Mouse (Mus musculus) midbrain, embryonic 10.5 days (tissue): ENCODE results near the gene Adgrv1. TPM values are rescaled to one million over a fixed set of nuclear protein-coding genes. Genes with fewer than 3 reads are reported as not detected.

Experiments
- DNase-seq: peaks from one replicate; pipeline ENCODE4 v3.0.0-alpha.2; 2017; ENCODE audit warnings: low spot score
- H3K27ac ChIP-seq: fragments of 300-500 bp; sonication (generic); replicated peaks from 2 replicates; pipeline ENCODE4 v1.5.1; 2016; ENCODE audit warnings: mild to moderate bottlenecking
- H3K27me3 ChIP-seq: fragments of 300-500 bp; sonication (generic); 2 replicates; pipeline ENCODE4 v1.6.1; 2016; ENCODE audit warnings: low read depth, mild to moderate bottlenecking; ENCODE audit not compliant: poor library complexity, severe bottlenecking
- H3K36me3 ChIP-seq: fragments of 300-500 bp; sonication (generic); 2 replicates; pipeline ENCODE4 v1.6.1; 2016; ENCODE audit warnings: mild to moderate bottlenecking, moderate library complexity
- H3K4me1 ChIP-seq: fragments of 300-500 bp; sonication (generic); 2 replicates; pipeline ENCODE4 v1.6.1; 2016
- H3K4me3 ChIP-seq: fragments of 300-500 bp; sonication (generic); 2 replicates; pipeline ENCODE4 v1.5.1; 2016; ENCODE audit warnings: mild to moderate bottlenecking, moderate library complexity
- H3K9me3 ChIP-seq: fragments of 300-500 bp; sonication (generic); replicated peaks from 2 replicates; pipeline ENCODE4 v1.6.1; 2016; ENCODE audit warnings: mild to moderate bottlenecking
- WGBS: fragments of 180-500 bp; shearing (Covaris S2); methylation state at CpG from one replicate; pipeline ENCODE4 v1.1.7; 2016; 5-methylcytosine and 5-hydroxymethylcytosine counted together
- polyA plus RNA-seq: library from polyadenylated mRNA; unstranded; fragments of >200 nt; fragmentation: Nextera tagmentation; extraction: Ambion mirVana; gene quantifications from 2 replicates; pipeline ENCODE4 v1.2.1, GENCODE M21; 2016

The Adgrv1 gene
- polyA plus RNA-seq, 1 experiment from 2014 or later = 47.3 TPM

DNA sequence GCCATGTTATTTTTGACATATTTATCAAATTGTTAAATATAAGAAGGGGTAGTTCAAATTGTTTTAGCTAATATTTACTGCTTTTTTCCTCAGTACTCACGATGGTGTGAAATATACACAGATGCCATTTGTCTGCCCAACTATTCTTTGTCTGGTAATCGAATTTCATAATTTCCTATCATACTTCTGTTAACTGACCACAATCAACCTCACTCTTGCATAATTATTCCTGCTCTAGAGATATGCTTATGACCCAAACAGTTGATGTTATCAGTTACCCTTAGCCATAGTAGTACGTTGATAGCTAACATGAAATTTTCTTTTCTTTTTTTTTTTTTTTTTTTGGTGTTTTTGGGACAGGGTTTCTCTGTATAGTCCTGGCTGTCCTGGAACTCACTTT lies 393.5 kb downstream of the Adgrv1 start:
- WGBS = 96% methylated on average over 3 of the region's 3 CpGs
- no peak for DNase-seq

DNA sequence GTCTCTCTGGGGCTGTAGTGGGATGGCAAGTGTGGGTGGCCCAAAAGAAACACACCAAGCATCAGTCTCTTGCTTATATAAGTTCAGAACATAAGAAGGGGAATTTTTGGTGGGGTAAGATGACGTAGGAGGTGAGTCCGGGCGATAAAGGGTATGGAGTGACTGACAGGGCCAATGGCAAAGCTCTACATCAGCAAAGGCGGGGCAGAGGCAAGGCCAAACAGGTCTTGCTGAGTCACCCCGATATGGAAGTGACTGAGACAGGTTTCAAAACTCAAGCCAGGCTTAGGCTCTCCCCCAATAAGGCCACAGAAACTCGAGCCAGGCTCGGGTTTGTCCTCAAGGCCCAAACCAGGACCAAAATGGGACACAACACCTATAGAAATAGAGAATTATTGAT lies 394.1 kb downstream of the Adgrv1 start:
- H3K4me3 ChIP-seq = no peak overlapping the region
- H3K27me3 ChIP-seq = no peaks in the 10 kb centered on the region
- H3K9me3 ChIP-seq = no peaks in the 10 kb centered on the region
- 91% methylated on average over 7 of the region's 7 CpGs for WGBS
- H3K36me3 ChIP-seq = peaks cover 14% of the 10 kb centered on the region
- H3K4me1 ChIP-seq = no peaks in the 10 kb centered on the region
- H3K27ac ChIP-seq = no peak overlapping the region
- no peak for DNase-seq

More for the DNA sequence above, 393.5 kb downstream of the Adgrv1 start:
- H3K27me3 ChIP-seq = no peaks in the 10 kb centered on the region
- no peaks in the 10 kb centered on the region for H3K4me1 ChIP-seq
- H3K9me3 ChIP-seq = no peaks in the 10 kb centered on the region
- H3K27ac ChIP-seq = no peak overlapping the region
- H3K4me3 ChIP-seq = no peak overlapping the region
- peaks cover 14% of the 10 kb centered on the region for H3K36me3 ChIP-seq

DNA sequence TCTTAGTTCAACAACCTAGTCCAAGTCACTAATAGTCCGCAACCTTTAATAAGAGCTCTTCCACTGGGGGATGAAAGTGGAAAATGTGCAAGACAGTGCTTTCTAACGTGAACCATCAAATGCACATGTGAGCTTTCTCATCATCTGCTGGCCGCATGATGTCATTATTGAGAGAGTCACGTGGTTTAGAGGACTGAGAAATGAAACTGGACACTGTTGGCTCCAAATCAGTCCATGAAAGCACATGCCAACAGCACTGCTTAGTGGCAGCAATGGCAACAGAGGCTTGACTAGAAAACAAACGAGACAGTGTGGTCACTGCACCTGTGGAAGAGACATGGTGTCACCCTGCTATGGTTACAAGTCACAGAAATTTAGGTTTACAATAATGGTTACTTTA lies 395.0 kb downstream of the Adgrv1 start:
- Histone ChIP-seq H3K4me3 (no peak overlapping the region), H3K9me3 (no peaks in the 10 kb centered on the region), H3K36me3 (peaks cover 9% of the 10 kb centered on the region), H3K27ac (no peak overlapping the region), H3K27me3 (no peaks in the 10 kb centered on the region), H3K4me1 (no peaks in the 10 kb centered on the region)
- 88% methylated on average over 5 of the region's 5 CpGs for WGBS
- no peak for DNase-seq

DNA sequence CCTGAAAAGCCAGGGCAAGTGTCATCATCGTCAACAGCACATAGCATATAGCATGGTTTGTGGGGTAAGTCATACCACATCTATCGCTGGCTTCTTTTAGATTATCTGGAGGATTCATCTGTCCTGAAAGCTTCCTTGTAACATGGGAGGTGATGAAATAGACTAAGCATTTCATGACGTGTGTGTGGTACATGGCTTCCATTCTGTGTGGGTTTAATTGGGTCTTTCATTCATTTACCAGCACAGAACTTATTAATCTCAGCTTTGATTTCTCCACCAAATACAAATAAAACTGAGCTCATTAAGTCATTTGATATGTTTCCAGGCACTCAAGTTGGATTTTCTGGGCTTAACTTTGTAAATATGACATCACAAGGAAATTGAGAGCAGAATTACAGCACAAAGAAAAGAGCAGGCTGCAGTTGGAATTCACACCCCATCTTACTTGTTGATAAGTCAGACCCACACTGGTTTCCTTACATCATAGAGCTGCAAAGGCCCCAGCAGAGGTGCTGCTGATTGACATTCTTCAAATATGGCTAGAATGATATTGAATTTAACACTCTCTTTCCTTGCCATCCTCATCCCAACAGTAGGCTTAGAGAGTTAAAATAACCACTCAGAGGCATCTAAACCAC lies 396.1 kb downstream of the Adgrv1 start:
- no peak for DNase-seq
- WGBS = 88% methylated on average over 3 of the region's 3 CpGs
- Histone ChIP-seq H3K4me3 (no peak overlapping the region), H3K4me1 (no peaks in the 10 kb centered on the region), H3K36me3 (peaks cover 5% of the 10 kb centered on the region), H3K27me3 (no peaks in the 10 kb centered on the region), H3K9me3 (no peaks in the 10 kb centered on the region), H3K27ac (no peak overlapping the region)

DNA sequence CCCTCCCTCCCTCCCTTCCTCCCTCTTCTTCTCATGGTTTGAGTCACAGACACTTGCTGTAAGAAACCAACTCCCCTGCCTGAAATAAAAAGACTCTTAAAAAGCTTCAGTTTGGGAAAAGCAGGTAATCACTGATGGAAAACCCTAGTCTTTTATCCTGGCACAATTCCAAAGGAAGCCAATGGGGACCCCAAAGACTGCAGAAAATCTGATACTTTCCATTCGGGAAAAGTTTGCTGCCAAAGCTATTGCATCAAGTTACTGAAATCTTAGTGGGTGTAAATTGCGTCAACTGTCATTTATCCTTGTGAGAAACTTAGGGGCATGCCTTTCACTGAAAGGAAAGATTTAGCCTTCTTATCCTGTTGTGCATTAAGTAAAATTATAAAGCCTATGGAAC lies 398.9 kb downstream of the Adgrv1 start:
- no peaks in the 10 kb centered on the region for H3K27me3 ChIP-seq
- WGBS = 92% methylated on average over 2 of the region's 2 CpGs
- H3K27ac ChIP-seq = no peak overlapping the region
- no peak overlapping the region for H3K4me3 ChIP-seq
- H3K9me3 ChIP-seq = no peaks in the 10 kb centered on the region
- peaks cover 7% of the 10 kb centered on the region; the same call in 1 of the 2 replicates for H3K4me1 ChIP-seq
- no peak for DNase-seq
- 0 out of 2 replicates have a peak, but pooled peaks cover 5% of the 10 kb centered on the region for H3K36me3 ChIP-seq

DNA sequence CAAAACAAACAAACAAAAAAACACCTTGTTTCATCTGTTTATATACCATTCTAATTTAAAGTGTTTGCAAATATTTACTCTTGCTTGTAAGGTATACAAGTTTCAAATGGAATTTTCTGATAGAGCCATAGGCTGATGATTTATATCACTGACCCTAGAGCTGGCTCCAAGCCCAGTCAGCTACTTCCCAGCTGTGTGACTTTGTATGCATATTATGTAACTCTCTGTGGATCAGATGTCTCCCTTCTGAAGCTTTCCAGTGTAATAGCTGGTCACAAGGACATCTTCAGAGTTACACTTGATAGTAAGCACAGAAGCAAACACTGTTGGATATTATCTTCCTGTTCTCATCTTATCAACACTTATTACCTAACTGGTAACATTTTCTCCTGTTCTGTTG lies 400.1 kb downstream of the Adgrv1 start:
- Histone ChIP-seq H3K9me3 (no peaks in the 10 kb centered on the region), H3K27me3 (no peaks in the 10 kb centered on the region), H3K27ac (no peak overlapping the region), H3K36me3 (0 out of 2 replicates have a peak, but pooled peaks cover 5% of the 10 kb centered on the region), H3K4me1 (peaks cover 7% of the 10 kb centered on the region; the same call in 1 of the 2 replicates), H3K4me3 (no peak overlapping the region)
- DNase-seq = no peak

DNA sequence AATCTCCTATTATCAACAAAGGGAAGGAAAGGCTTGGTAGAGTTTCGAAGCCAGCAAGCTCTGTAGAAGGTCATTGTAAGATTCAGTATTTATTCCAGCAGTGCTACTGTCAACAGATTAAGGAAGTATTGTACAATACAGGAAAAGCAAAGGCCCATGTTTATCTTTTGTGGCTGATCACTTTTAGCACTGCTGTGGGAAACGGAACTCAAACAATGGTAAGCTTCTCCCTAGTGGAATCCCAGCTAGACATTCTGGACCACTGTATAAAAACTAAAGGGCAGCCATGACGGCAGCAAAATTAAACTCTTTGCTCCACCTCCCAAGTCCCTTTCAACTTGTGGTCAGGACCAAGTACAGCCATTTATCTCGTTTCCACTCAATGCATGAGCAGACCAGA lies 402.8 kb downstream of the Adgrv1 start:
- peaks cover 7% of the 10 kb centered on the region; the same call in 1 of the 2 replicates for H3K4me1 ChIP-seq
- no peak overlapping the region for H3K4me3 ChIP-seq
- no peak overlapping the region for H3K27ac ChIP-seq
- H3K27me3 ChIP-seq = no peaks in the 10 kb centered on the region
- H3K36me3 ChIP-seq = 0 out of 2 replicates have a peak, but pooled peaks cover 5% of the 10 kb centered on the region
- DNase-seq = no peak
- WGBS = 70% methylated on average over 4 of the region's 4 CpGs
- H3K9me3 ChIP-seq = no peaks in the 10 kb centered on the region

DNA sequence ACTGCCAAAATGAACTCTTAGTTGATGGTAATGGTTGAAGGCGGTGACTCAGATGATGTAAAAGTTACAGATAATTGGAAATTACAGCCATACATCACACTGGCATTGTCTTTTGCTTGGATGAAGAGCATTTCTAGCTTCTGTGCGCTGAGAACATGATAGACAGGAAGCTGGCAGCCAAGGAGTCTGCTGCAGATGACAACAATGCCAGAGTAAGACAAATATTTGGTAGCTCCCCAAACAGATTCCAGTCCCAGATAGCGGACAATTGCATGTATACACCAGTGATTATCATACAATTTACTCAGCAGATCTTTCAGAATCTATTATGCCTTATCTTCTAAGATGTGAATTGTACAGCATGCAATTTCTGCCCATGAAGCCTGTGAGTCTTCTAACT lies 409.2 kb downstream of the Adgrv1 start:
- no peaks in the 10 kb centered on the region for H3K9me3 ChIP-seq
- WGBS = 90% methylated on average over 3 of the region's 3 CpGs
- H3K4me1 ChIP-seq = no peaks in the 10 kb centered on the region
- H3K4me3 ChIP-seq = no peak overlapping the region
- H3K27ac ChIP-seq = no peak overlapping the region
- H3K36me3 ChIP-seq = peaks cover 6% of the 10 kb centered on the region
- DNase-seq = no peak
- no peaks in the 10 kb centered on the region for H3K27me3 ChIP-seq

DNA sequence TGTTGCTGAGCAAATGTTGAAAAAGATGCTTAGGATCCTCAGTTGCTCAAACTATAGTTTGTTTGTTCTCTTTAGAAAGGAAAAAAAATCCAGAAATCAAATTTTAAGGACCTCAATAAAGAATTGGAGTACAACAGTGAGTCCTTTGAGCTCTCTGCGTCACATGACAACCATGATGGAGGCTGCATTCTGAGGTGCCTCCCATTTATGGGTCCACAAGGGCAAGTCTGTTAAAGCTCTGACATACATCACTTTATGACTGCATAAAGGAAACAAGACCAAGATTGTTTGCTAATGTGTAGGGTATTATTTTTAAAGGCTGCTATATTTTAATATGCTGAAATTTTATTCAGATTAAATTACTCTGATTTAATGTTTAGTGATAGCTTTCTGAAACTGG lies 410.6 kb downstream of the Adgrv1 start:
- WGBS = 95% methylated on average over 1 of the region's 1 CpGs
- DNase-seq = no peak
- H3K4me3 ChIP-seq = no peak overlapping the region
- no peak overlapping the region for H3K27ac ChIP-seq
- no peaks in the 10 kb centered on the region for H3K27me3 ChIP-seq
- H3K9me3 ChIP-seq = no peaks in the 10 kb centered on the region
- no peaks in the 10 kb centered on the region for H3K4me1 ChIP-seq
- H3K36me3 ChIP-seq = peaks cover 6% of the 10 kb centered on the region

DNA sequence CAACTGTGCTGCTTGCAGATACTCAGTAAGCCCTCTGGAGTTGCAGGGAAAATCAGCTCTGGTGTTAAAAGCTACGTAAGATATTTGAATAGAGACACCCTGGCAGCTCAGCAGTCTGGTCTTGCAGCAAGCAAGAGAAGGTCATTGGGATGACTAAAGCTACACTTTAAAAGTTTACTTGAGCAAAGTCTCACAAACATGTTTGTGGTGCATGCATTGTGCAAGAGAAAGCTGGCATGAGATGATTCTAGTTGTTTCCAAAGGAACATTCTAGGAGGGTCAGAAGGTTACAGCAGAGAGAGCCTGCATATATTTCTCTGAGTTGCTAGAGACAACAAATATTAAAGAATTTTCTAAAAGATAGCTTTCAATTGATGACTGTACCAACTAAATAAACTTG lies 421.5 kb downstream of the Adgrv1 start:
- Histone ChIP-seq H3K36me3 (peaks cover 9% of the 10 kb centered on the region), H3K27me3 (no peaks in the 10 kb centered on the region), H3K4me3 (no peak overlapping the region), H3K27ac (no peak overlapping the region), H3K9me3 (peaks cover 18% of the 10 kb centered on the region), H3K4me1 (no peaks in the 10 kb centered on the region)
- DNase-seq = no peak
- WGBS = 65% methylated on average over 1 of the region's 1 CpGs

DNA sequence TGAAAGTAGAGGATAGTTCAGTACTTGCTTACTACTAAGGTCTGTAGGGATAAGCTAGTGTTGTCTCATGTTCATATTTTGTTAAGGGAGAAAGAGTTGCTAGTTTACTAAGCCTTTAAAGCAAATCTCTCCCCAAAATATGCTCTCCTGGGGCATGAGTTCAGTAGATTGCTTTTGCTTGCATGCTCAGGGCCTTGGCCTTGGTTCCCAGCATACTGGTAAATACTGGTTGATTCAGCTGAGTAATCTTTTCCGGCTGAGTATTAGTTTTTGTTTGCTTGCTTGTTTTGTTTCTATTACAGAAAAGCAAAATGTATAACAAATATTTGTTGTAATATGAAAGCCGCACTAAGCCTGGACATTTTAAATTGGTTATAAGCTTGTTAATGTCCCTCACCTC lies 422.4 kb downstream of the Adgrv1 start:
- peaks cover 6% of the 10 kb centered on the region; the same call in 1 of the 2 replicates for H3K36me3 ChIP-seq
- no peak overlapping the region for H3K27ac ChIP-seq
- peaks cover 18% of the 10 kb centered on the region for H3K9me3 ChIP-seq
- no peaks in the 10 kb centered on the region for H3K27me3 ChIP-seq
- DNase-seq = no peak
- H3K4me3 ChIP-seq = no peak overlapping the region
- H3K4me1 ChIP-seq = no peaks in the 10 kb centered on the region
- 94% methylated on average over 2 of the region's 2 CpGs for WGBS

DNA sequence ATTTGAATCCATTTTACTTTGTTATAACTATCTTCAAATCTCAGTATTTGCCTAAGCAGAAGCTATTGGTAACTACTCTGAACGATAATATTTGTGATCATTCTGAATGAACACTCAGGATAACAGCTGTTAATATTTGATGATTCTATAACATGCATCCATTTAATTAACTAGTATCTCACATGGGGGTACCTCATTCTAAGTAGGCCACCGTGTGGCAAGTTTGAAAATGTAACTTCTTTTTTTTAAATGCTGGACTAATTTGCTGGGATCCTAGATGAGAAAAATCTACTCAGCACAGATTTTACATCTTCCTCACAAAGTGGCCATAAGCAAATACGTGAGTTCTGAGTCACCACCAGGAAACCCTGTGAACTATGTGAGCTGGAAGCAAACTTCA lies 423.1 kb downstream of the Adgrv1 start:
- Histone ChIP-seq H3K4me3 (no peak overlapping the region), H3K27ac (no peak overlapping the region), H3K27me3 (no peaks in the 10 kb centered on the region), H3K9me3 (peaks cover 15% of the 10 kb centered on the region), H3K4me1 (no peaks in the 10 kb centered on the region), H3K36me3 (peaks cover 9% of the 10 kb centered on the region; the same call in 1 of the 2 replicates)
- no peak for DNase-seq
- WGBS = 89% methylated on average over 3 of the region's 3 CpGs

DNA sequence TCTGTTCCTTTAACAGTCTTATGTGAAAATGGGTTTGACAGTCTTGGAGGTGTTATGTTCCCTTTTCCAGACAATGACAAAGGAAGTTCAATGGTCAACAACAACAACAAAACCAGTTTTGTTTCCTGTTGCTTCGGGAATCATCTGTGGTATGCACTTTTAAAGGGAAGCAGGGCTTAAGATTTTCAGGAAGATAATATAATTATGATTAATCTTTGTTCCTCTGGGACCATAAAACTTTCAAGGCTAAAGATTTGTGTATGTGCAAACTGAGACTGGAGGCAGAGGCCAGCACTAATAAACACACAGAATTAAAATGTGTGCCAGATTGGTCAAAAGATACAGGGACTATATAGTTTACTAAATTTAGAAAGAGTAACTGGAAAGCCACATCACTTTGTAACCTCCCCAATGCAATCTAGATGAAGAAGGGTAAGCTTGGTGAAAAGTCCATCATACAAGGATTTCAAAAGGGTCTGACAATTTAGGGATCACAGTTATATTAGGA lies 424.8 kb downstream of the Adgrv1 start:
- Histone ChIP-seq H3K27ac (no peak overlapping the region), H3K9me3 (peaks cover 1% of the 10 kb centered on the region), H3K4me3 (no peak overlapping the region), H3K27me3 (no peaks in the 10 kb centered on the region), H3K36me3 (peaks cover 9% of the 10 kb centered on the region; the same call in 1 of the 2 replicates), H3K4me1 (no peaks in the 10 kb centered on the region)
- 76% methylated on average over 1 of the region's 1 CpGs for WGBS
- no peak for DNase-seq
